Mouse (Mus musculus): ENCODE measurements at regions not wholly inside any gene's neighbourhood (a gene's known extent, or its start where the extent isn't known, plus 50 kb on each side); places are given as distances from the start of the nearest gene placed in this dataset.

- Histone ChIP-seq H3K4me3 (no peak overlapping the region), H3K36me3 (no peaks in the 10 kb centered on the region), H3K9ac (no peak overlapping the region), H3K4me1 (no peaks in the 10 kb centered on the region), H3K27me3 (no peaks in the 10 kb centered on the region), H3K27ac (no peak overlapping the region), H3K4me2 (replicated peaks) (no peak overlapping the region), H3K9me3 (no peaks in the 10 kb centered on the region)
- WGBS, result 86% methylated on average over 6 of the region's 6 CpGs
- no peak for ATAC-seq (ENCODE audit: insufficient number of reproducible peaks, insufficient read depth, low FRiP score, low TSS enrichment)
These were observed 219.2 kb upstream of the Robo1 start for GRCm38 (mm10) chr16:72088916-72089315.
